Mouse (Mus musculus) myocyte (in vitro differentiated cells): Measurements from ENCODE around the gene Zmat5.

Experiments
- CEBPB ChIP-seq: IDR thresholded peaks from 2 replicates; pipeline ENCODE4 v1.6.1; 2011; ENCODE audit warnings: mild to moderate bottlenecking, moderate library complexity; ENCODE audit not compliant: poor library complexity, insufficient read depth, severe bottlenecking
- E2F4 ChIP-seq: IDR thresholded peaks from one replicate; pipeline ENCODE4 v1.6.1; 2011; ENCODE audit warnings: mild to moderate bottlenecking, control low read depth, moderate library complexity; ENCODE audit not compliant: insufficient read depth
- MAX ChIP-seq: IDR thresholded peaks from one replicate; pipeline ENCODE4 v1.6.1; 2011; ENCODE audit warnings: low read depth, mild to moderate bottlenecking, control low read depth
- MYOD1 ChIP-seq, 3 experiments: IDR thresholded peaks; one replicate each; pipeline ENCODE4 v1.6.1; 2011; ENCODE audit warnings: control low read depth in 2 of 3, low read depth in 2 of 3, mild to moderate bottlenecking in 2 of 3, moderate library complexity in 1 of 3; ENCODE audit not compliant: insufficient read length in 2 of 3, control insufficient read depth in 1 of 3
- MYOG ChIP-seq, 3 experiments: IDR thresholded peaks; one replicate each; pipeline ENCODE4 v1.6.1; 2011; ENCODE audit warnings: control low read depth in 2 of 3, low read depth in 2 of 3, mild to moderate bottlenecking in 2 of 3; ENCODE audit not compliant: insufficient read length in 2 of 3, control insufficient read depth in 1 of 3, insufficient read depth in 1 of 3
- POLR2A ChIP-seq: IDR thresholded peaks from one replicate; pipeline ENCODE4 v1.6.1; 2011; ENCODE audit warnings: low read depth, mild to moderate bottlenecking, control low read depth, moderate library complexity; ENCODE audit not compliant: insufficient read length
- POLR2AphosphoS2 ChIP-seq: IDR thresholded peaks from one replicate; pipeline ENCODE4 v1.6.1; 2011; ENCODE audit warnings: low read depth, control low read depth; ENCODE audit not compliant: insufficient read length
- SRF ChIP-seq: IDR thresholded peaks from one replicate; pipeline ENCODE4 v1.6.1; 2011; ENCODE audit warnings: low read depth; ENCODE audit not compliant: control insufficient read depth, insufficient read length
- TCF12 ChIP-seq: IDR thresholded peaks from one replicate; pipeline ENCODE4 v1.6.1; 2011; ENCODE audit warnings: mild to moderate bottlenecking, control low read depth; ENCODE audit not compliant: poor library complexity, insufficient read depth, severe bottlenecking
- TCF3 ChIP-seq: IDR thresholded peaks from one replicate; pipeline ENCODE4 v1.6.1; 2011; ENCODE audit warnings: low read depth, control low read depth; ENCODE audit not compliant: insufficient read length
- USF1 ChIP-seq: IDR thresholded peaks from one replicate; pipeline ENCODE4 v1.6.1; 2011; ENCODE audit warnings: low read depth, mild to moderate bottlenecking, control low read depth, moderate library complexity

- no peak for TF ChIP-seq USF1
- no peak for TF ChIP-seq TCF12
- no peak for TF ChIP-seq MYOG (IDR thresholded peaks at IDR 0.05; ENCODE audit: control insufficient read depth in 1 of 3, insufficient read depth in 1 of 3, insufficient read length in 2 of 3, low read depth in 2 of 3)
- no peak for TF ChIP-seq POLR2A
- no peak for TF ChIP-seq E2F4
- no peak for TF ChIP-seq MAX
- no peak for TF ChIP-seq TCF3
- TF ChIP-seq POLR2AphosphoS2 = no peak
- no peak for TF ChIP-seq CEBPB
- no peak for TF ChIP-seq SRF
- TF ChIP-seq MYOD1 (IDR thresholded peaks at IDR 0.05; ENCODE audit: control insufficient read depth in 1 of 3, insufficient read length in 2 of 3, low read depth in 2 of 3) = no peak
These were observed 57.5 kb downstream of the Zmat5 start for GRCm38 (mm10) chr11:4761991-4762390.
